Mouse (Mus musculus) liver, embryonic 14.5 days (tissue): ENCODE data around the gene Ankrd11. TPM values are rescaled to one million over a fixed set of nuclear protein-coding genes. Genes with fewer than 3 reads are reported as not detected.

Source experiments
- ATAC-seq: fragments of 200-750 bp; cut with Nextera tagmentation; 2 replicates; pipeline ENCODE4 v1.8.0; 2017; ENCODE audit warnings: moderate number of reproducible peaks, mild to moderate bottlenecking, moderate library complexity; ENCODE audit not compliant: insufficient read depth
- DNase-seq, 3 experiments: peaks; one replicate each; pipeline ENCODE4 v3.0.0-alpha.2; 2012 to 2013; ENCODE audit warnings: low read depth in 3 of 3, low spot score in 3 of 3
- H3K27ac ChIP-seq: fragments of 300-500 bp; sonication (generic); 2 replicates; pipeline ENCODE4 v1.5.1; 2014; ENCODE audit warnings: moderate library complexity, mild to moderate bottlenecking, control low read depth, inconsistent platforms
- H3K27me3 ChIP-seq: fragments of 300-500 bp; sonication (generic); 2 replicates; pipeline ENCODE4 v1.6.1; 2014; ENCODE audit warnings: mild to moderate bottlenecking, low read length, moderate library complexity; ENCODE audit not compliant: control insufficient read depth, insufficient read depth
- H3K36me3 ChIP-seq: fragments of 300-500 bp; sonication (generic); replicated peaks from 2 replicates; pipeline ENCODE4 v1.6.1; 2014; ENCODE audit warnings: low read depth; ENCODE audit not compliant: control insufficient read depth, insufficient read depth
- H3K4me1 ChIP-seq, 2 experiments: fragments of 200-500 bp in 1 of 2; fragments of 300-500 bp in 1 of 2; sonication (generic) in 1 of 2; replicated peaks; 2 replicates each; pipeline ENCODE4 v1.6.1; 2012 to 2014; ENCODE audit warnings: antibody characterized with exemption in 1 of 2, inconsistent platforms in 1 of 2, low read length in 1 of 2; ENCODE audit not compliant: control insufficient read depth in 2 of 2, insufficient read depth in 2 of 2
- H3K4me2 ChIP-seq: fragments of 300-500 bp; sonication (generic); 2 replicates; pipeline ENCODE4 v1.6.1; 2014; ENCODE audit warnings: low read depth, mild to moderate bottlenecking, control low read depth, moderate library complexity
- H3K4me3 ChIP-seq, 2 experiments: fragments of 200-500 bp in 1 of 2; fragments of 300-500 bp in 1 of 2; sonication (generic) in 1 of 2; 2 replicates each; pipeline ENCODE4 v1.5.1; 2012 to 2014; ENCODE audit warnings: low read depth in 2 of 2, low read length in 2 of 2, mild to moderate bottlenecking in 2 of 2, control low read depth in 1 of 2, inconsistent platforms in 1 of 2, moderate library complexity in 1 of 2; ENCODE audit not compliant: insufficient read depth in 1 of 2
- H3K9ac ChIP-seq: fragments of 300-500 bp; sonication (generic); replicated peaks from 2 replicates; pipeline ENCODE4 v1.6.1; 2014; ENCODE audit warnings: mild to moderate bottlenecking, control low read depth, moderate library complexity
- H3K9me3 ChIP-seq: fragments of 300-500 bp; sonication (generic); 2 replicates; pipeline ENCODE4 v1.6.1; 2016; ENCODE audit warnings: low read length, mixed read lengths; ENCODE audit not compliant: control insufficient read depth
- CTCF ChIP-seq: IDR thresholded peaks from 2 replicates; pipeline ENCODE4 v1.5.1; 2016; ENCODE audit warnings: antibody characterized with exemption, low read depth, control low read depth
- EP300 ChIP-seq: IDR thresholded peaks from 2 replicates; pipeline ENCODE4 v1.6.1; 2016; ENCODE audit warnings: antibody characterized with exemption, low read depth
- WGBS: fragments of 180-500 bp; shearing (Covaris S2); extraction: QIAGEN DNeasy Blood & Tissue Kit; methylation state at CpG from one replicate; pipeline ENCODE4 v1.1.7; 2014; ENCODE audit not compliant: insufficient replicate concordance; 5-methylcytosine and 5-hydroxymethylcytosine counted together
- polyA plus RNA-seq, 2 experiments: library from polyadenylated mRNA; depleted of rRNA in 1 of 2; stranded (reverse) in 1 of 2; unstranded in 1 of 2; fragments of >200 nt; fragmentation: Nextera tagmentation in 1 of 2; extraction: Ambion mirVana in 1 of 2; gene quantifications; 2 replicates each; pipeline versions ENCODE4 v1.2.1 to v1.2.3; 2012 to 2014

The Ankrd11 gene
- polyA plus RNA-seq, 2 experiments: 10.8 to 12.4 TPM

GRCm38 (mm10) chr8:122883671-122884070, 158.4 kb downstream of the Ankrd11 start:
- no peak for ATAC-seq

DNA sequence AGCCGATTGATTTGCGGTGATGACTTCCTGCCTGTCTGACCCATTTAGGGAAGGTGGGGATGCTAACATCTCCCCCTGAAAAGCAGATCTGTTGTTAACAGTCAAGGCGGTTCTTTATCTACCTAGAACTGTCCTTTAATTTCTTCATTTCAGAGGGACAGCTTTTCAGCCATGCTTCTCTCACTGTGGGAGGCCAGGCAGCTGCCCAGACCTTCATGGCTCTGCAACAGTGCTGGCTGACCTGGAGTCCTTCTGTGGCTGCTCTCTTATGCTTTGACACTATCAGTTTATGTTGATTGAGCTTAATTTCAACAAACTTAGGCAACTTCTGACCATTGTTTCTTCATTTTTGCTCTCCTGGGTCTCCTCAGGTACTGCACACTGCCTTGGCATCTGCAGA, 161.8 kb downstream of the Ankrd11 start:
- WGBS: 53% methylated on average over 3 of the region's 3 CpGs
- TF ChIP-seq EP300: no peak
- no peak for TF ChIP-seq CTCF
- H3K36me3 ChIP-seq: peaks cover 21% of the 10 kb centered on the region
- no peaks in the 10 kb centered on the region for H3K9me3 ChIP-seq
- H3K4me3 ChIP-seq: no peak overlapping the region
- ATAC-seq (no peak), DNase-seq (no peak)
- no peak overlapping the region for H3K9ac ChIP-seq
- no peak overlapping the region for H3K27ac ChIP-seq
- no peak overlapping the region for H3K4me2 ChIP-seq
- no peaks in the 10 kb centered on the region for H3K4me1 ChIP-seq
- H3K27me3 ChIP-seq: no peaks in the 10 kb centered on the region

More at GRCm38 (mm10) chr8:122883671-122884070, 158.4 kb downstream of the Ankrd11 start:
- no peak overlapping the region for H3K27ac ChIP-seq
- DNase-seq: no peak
- peaks cover 38% of the 10 kb centered on the region for H3K36me3 ChIP-seq
- no peaks in the 10 kb centered on the region for H3K27me3 ChIP-seq
- WGBS: 89% methylated on average over 10 of the region's 10 CpGs
- H3K9ac ChIP-seq: no peak overlapping the region
- H3K4me1 ChIP-seq: no peaks in the 10 kb centered on the region
- no peak overlapping the region for H3K4me3 ChIP-seq
- TF ChIP-seq CTCF (no peak), EP300 (no peak)
- no peaks in the 10 kb centered on the region for H3K9me3 ChIP-seq
- no peak overlapping the region for H3K4me2 ChIP-seq

DNA sequence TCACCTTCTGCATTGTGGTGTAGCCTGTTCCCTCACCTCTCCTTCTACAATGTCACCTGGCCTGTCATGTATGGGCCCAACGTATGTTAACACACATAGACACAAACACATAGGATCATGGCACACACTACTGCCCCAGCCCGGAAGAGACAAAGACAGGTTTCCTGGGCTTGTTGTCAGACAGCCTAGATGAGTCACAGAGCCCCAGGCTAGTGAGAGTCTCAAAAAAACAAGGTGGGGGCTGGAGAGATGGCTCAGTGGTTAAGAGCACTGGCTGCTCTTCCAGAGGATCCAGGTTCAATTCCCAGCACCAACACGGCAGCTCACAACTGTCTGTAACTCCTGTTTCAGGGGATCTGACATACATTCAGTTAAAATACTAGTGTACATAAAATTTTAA, 163.8 kb downstream of the Ankrd11 start:
- Histone ChIP-seq H3K4me3 (no peak overlapping the region), H3K9me3 (no peaks in the 10 kb centered on the region), H3K4me1 (no peaks in the 10 kb centered on the region), H3K9ac (no peak overlapping the region), H3K27me3 (no peaks in the 10 kb centered on the region), H3K36me3 (peaks cover 6% of the 10 kb centered on the region; the same call in 1 of the 2 replicates), H3K4me2 (no peak overlapping the region), H3K27ac (no peak overlapping the region)
- TF ChIP-seq CTCF (no peak), EP300 (no peak)
- DNase-seq (no peak), ATAC-seq (no peak)
- 66% methylated on average over 3 of the region's 3 CpGs for WGBS

DNA sequence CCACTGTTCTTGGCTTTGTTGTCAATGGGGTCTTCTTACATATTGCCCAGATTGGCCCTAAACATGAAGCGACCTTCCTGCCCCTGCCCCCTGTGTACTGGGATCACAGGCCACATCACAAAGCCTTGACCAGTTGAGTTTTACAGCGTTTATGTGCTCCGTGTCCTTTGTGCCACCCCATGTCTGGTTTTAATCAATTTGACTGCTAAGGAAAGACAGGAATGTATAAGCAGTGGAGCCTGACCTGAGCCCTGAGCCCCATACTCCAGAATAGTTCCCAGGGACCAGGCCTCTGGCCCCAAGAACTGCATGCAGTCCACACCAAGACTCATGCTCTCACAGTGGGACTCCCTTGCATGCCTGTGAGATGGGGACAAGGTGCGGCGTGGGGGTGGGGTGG, 166.9 kb downstream of the Ankrd11 start:
- no peak overlapping the region for H3K27ac ChIP-seq
- no peak overlapping the region for H3K4me3 ChIP-seq
- H3K9me3 ChIP-seq: no peaks in the 10 kb centered on the region
- no peak for DNase-seq
- no peak overlapping the region for H3K9ac ChIP-seq
- ATAC-seq: no peak
- WGBS: 60% methylated on average over 5 of the region's 5 CpGs
- TF ChIP-seq EP300 (no peak), CTCF (no peak)
- no peaks in the 10 kb centered on the region for H3K27me3 ChIP-seq
- H3K4me2 ChIP-seq: no peak overlapping the region
- peaks cover 0 to 3% of the 10 kb centered on the region in 2 experiments; a peak in 2 of 4 replicates for H3K4me1 ChIP-seq
- no peaks in the 10 kb centered on the region for H3K36me3 ChIP-seq

GRCm38 (mm10) chr8:122873171-122873570, 168.9 kb downstream of the Ankrd11 start:
- Histone ChIP-seq H3K9ac (no peak overlapping the region), H3K4me1 (peaks cover 0 to 3% of the 10 kb centered on the region in 2 experiments; a peak in 2 of 4 replicates), H3K27me3 (no peaks in the 10 kb centered on the region), H3K36me3 (no peaks in the 10 kb centered on the region), H3K4me3 (no peak overlapping the region), H3K9me3 (no peaks in the 10 kb centered on the region), H3K27ac (no peak overlapping the region), H3K4me2 (no peak overlapping the region)
- DNase-seq (no peak), ATAC-seq (no peak)
- TF ChIP-seq EP300 (no peak), CTCF (no peak)
- WGBS: 32% methylated on average over 6 of the region's 6 CpGs
